Mouse (Mus musculus) brain, embryonic 18.5 days (tissue): Measurements from ENCODE around the gene Oat.

Experiments
- DNase-seq: peaks from one replicate; pipeline ENCODE4 v3.0.0-alpha.2; 2012; ENCODE audit warnings: low read depth, low spot score

Gene Oat

GRCm38 (mm10) chr7:132576116-132576650 lies at the start of gene Oat:
Gene Oat (minus strand): TSS chr7:132576398.
- DNase-seq, result peak; percentile 92

GRCm38 (mm10) chr7:132624161-132624560 lies 48.0 kb upstream of the Oat start:
- DNase-seq, result no peak

DNA sequence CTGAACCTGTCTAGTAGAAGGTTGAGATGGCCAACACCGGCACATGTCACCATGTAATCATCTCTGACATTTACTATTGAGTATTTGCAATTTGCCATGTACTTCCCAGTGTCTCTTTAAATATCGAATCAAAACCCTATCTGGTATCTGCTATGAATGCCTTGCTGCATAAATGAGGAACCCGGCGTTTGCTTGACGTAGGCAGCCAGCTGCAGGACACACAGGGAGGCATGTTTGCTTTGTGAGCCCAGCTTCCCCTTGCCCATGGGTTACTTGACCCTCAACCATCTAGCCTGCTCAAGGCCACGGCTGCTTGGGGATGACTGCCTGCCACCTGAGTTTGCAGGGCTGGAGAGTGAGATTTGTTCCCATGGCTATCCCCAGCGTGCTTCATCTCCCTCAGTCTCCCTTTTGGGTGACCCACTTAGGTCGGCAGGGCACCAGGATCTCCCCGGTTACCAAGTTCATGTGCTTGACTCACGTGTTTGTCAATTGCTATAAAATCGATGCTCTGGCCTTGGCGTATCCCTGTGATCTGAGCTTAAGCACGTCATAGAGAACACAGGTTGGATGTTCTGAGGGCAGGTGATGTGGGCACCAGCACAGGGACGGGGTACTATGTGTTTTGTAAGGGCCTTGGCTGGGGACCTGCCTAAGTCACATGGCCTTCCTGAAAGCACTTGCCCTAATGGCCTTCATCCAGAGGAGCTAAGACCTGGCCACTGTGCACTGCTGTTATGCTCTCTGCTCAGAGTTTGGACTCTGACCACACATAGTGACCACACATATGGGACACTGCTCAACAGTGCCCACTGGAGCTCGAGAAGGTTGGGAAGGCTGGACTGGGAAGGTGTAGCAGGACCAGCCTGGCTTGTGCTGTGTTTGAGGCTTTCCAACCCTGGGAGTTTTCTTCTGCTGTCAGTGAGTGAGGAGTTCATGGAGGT lies 44.0 kb upstream of the Oat start:
- DNase-seq, result no peak

DNA sequence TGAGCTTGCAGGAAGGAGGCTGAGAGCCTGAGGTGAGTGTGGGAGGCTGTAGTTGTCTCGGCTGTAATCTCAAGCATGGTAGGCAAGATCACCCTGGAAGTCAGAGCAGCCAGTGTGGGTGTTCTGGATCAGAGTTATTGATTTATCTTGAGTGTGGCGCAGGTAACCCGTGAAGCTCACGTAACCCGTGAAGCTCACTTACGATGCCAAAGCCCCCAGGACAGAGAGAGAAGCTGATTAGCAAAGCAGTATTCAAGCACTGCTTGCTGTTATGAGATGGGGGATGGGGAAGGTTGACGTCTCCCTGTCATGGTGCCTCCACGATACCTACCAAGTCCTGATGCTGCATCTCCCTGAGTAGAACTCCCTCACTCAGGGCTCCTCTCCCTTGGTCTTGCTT lies 43.4 kb upstream of the Oat start:
- DNase-seq, result no peak

DNA sequence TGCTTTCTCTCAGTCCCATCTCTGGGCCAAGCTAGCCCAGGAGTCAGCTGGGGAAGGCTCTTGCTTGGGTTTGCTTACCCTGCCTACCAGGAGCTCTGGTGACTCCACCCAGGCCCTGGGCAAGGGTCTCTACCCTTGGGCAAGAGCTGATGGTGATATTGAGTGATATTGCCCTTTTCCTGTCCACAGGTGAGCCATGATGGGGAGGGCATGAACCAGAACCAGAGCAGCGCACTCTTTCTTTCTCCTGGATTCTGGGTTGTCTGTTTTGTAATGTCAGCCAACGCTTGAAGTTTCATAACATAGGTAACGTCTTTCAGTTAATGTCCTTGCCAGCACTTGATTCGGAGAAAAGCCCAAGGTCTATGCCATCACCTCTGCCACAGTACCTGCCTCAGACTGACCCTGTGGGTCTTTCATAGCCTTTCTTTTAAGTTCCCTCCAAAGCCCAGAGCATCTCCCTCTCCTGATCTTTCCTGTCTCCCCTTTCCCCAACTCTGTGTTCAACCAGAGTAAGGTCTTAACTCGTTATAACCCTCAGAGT lies 40.9 kb upstream of the Oat start:
- DNase-seq, result no peak

DNA sequence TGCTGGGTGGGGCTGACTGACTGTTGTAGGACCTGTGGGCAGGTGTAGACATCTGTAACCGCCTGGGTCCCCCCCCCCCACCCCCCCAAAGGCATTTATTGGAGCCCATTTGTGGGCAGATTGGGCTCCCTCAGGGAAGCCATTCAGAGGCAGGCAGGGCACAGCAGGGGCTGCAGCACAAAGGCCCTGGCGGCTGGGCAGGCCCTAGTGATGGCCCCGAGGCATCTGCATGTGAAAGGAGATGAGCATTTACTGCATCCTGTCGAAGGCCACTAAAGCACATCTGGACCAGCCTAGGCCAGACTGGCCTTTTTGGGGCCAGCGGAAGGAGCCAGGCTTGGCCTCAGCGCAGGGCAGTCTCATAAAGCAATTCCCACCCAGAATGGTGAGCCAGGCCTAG lies 40.2 kb upstream of the Oat start:
- no peak for DNase-seq

- DNase-seq, result no peak
Observed at GRCm38 (mm10) chr7:132615346-132615745, 39.1 kb upstream of the Oat start.

DNA sequence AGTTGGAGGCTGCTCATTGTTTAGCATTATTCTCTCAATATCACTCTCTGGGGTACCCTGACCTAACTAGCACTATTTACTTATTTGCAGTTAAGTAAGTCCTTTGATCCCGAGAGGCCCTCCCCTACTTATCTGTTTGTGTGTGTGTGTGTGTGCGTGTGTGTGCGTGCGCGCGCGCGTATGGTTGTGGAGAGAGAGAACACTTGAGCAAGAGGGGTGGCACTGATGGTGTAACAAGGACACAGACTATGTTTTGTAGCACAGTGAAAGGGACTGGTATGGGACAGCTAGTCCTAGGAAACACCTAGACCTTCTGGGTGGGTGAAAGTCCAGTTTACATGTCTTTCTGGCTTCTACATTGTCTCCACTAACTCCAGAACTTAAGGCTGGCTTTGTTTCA lies 35.3 kb upstream of the Oat start:
- DNase-seq, result no peak

- DNase-seq, result peak; percentile 46
Observed at GRCm38 (mm10) chr7:132610468-132611318, 34.5 kb upstream of the Oat start, which contains the start of gene Lhpp. Gene Lhpp (plus strand): TSS chr7:132610638.

- no peak for DNase-seq
Observed at GRCm38 (mm10) chr7:132608316-132609020, 32.3 kb upstream of the Oat start.

- DNase-seq, result no peak
Observed at GRCm38 (mm10) chr7:132605689-132606088, 29.5 kb upstream of the Oat start.

GRCm38 (mm10) chr7:132604720-132605119 lies 28.5 kb upstream of the Oat start:
- DNase-seq, result no peak

DNA sequence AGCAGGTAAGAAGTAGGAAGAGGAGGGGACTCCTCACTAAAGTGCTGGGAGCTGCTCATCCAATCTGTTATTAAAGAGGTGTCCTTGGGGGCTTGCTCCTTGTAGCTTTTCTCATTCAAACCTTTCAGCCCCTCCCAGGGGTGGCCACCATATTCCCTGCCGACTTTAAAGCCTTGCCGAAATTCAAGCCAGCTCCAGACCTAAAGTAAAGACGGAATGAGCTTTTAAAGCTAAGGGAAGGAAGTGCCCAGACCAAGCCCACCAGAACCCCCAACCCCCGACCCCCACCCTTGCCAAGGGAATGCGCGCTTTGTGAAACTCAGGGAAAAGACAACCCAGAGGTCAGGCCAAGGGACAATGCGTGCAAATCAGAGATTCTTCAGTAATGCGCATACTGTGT lies 24.7 kb upstream of the Oat start:
- no peak for DNase-seq

- DNase-seq, result no peak
Observed at GRCm38 (mm10) chr7:132600026-132600425, 23.8 kb upstream of the Oat start.

GRCm38 (mm10) chr7:132599071-132599975 lies 23.1 kb upstream of the Oat start, which contains the start of gene Nkx1-2:
Gene Nkx1-2 (minus strand): TSS chr7:132599637.
- DNase-seq, result no peak

DNA sequence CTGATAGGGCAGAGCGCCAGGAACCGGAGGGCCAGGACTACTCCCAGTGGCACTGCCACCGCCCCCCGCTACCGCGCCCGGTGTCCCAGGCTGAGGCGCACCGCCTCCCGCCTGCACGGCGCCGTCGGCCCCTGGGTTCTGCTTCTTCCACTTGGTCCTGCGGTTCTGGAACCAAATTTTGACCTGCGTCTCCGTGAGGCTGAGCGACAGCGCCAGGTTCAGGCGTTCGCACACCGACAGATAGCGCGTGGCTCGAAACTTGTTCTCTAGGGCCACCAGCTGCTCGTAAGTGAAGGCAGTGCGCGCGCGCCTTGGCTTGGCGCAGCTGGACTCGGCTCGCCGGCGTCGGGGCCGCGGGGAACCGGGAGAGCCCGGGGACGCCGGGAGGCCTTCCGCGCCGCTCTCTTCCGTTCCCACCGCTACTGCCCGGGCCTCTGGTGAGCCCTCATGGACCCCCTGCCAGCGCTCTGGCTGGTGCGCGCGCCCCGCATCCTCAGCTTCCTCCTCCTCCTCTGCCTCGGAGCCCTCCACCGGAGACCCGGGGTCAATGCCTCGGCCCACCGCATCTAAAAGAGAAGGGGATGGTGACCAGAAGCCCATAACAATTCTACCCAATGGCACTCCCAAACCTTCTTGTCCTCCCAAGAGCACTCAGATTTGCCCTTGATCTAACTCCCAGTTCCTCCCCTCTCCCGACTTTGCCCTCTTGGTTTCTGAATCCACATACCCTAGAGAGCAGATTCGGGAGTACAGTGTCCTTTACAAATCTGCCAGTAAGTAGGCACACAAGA lies 21.2 kb upstream of the Oat start:
- no peak for DNase-seq

- no peak for DNase-seq
Observed at GRCm38 (mm10) chr7:132596557-132597250, 20.5 kb upstream of the Oat start.

GRCm38 (mm10) chr7:132595787-132596186 lies 19.6 kb upstream of the Oat start:
- DNase-seq, result no peak

GRCm38 (mm10) chr7:132594325-132594724 lies 18.1 kb upstream of the Oat start:
- no peak for DNase-seq
